Mouse (Mus musculus) lung, postnatal 14 days (tissue): Measurements from ENCODE around the gene Fkbp6.
"Not testable (repeated sequence)": the region's sequence is repeated elsewhere in the genome, so short reads cannot be mapped to it uniquely, and the experiment has no call there.

Experiments
- DNase-seq: peaks from one replicate; pipeline ENCODE4 v3.0.0; 2021

Gene Fkbp6

DNA sequence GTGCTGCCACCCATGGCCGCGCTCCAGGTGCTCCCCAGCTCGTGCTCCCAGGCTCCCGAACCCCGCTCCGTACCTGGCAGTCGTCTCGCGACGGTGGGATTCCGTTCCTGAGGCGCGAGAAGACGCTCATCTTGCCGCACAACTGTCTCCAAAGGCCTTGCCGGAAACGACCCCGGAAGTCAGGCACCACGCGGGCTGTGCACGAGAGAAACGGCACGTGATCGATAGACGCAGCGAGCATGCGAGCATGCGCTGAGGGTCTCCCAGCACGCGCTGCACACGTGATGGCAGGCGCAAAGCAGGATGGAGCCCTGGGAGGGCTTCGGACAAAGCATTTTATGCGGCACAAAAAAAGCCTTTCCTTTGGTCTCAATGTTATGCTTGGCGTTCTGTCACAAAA, at the start of gene Fkbp6:
Gene Fkbp6 (minus strand): TSS at position 183 of the 400 bp plus-strand sequence.
- no peak for DNase-seq

DNA sequence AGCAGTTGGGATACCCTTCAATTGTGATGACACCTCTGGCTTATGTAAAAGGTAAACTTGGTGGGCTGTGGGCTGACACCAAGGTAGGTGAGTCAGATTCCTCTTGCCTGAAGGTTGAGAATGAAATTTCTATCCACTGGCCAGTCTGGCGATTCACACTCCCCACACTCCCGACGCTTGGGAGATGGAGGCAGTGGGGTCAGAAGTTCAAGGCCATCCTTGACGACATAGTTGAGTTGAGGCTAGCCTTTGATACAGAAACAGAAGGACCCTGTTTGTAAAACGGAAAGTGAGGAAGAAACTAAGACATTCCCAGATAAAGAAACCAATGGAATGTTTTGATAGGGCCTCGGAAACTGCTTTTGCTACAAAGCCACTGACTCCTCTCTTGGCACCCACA, 49.5 kb upstream of the Fkbp6 start:
- no peak for DNase-seq

DNA sequence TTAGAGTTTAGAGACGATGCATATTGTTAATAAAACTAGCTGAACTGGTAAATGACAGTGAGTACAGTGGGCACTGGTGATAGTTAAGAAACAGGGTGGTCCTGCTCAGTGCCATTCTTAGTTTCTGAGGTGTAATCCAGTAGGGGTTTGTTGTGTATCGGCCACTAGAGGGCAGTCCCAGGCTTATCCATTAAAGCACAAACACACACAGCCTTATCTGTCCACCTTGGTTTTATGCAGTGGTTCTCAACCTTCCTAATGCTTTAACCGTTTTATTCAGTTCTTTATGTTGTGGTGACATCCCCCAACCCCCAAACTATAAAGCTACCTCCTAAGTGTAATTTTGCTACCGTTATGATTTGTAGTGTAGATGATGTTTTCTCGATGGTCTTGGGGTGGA, 46.0 kb upstream of the Fkbp6 start:
- peak; percentile 56 for DNase-seq

DNA sequence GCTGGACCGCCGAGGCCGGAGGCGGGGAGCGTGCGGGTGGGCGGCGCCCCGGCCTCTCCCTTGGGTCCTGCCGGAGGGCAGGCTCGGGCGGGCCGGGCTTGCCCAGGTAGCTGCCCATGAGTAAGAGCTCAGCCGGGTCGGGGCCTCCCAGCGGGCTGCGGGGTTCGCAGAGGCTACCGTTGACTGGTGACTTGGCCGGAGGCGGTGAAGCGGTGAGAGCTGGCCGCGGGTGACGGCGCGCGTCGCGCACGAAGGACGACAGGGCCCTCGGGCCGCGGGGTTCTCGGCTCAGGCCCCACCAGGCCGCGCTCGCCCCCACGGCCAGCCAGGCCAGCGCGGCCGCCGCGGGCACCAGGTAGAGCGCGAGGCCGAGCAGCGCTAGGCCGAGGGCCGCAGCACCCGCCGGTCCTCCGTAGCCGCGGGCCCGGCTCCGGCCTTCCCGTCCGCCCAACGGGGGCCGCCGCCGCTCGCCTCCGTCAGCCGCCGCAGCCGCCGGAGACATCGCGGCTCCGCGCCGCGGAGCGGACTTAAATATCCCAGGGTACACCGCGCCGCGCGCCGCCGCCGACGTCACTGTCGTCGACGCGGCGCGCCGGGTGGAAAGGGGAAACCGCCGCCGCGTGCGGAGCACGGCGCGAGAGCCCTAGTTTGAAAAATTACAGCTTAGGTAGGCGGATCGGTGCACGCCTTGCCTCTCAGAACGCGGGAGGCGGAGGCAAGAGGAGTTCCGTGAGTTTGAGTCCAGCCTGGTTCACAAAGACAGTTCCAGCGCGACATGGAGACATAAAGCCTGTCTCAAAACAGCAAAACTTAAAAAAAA, 44.4 kb upstream of the Fkbp6 start, which contains the start of gene Pom121:
Gene Pom121 (minus strand): TSS at position 543 of the 820 bp plus-strand sequence.
- peak; percentile 83 for DNase-seq

DNA sequence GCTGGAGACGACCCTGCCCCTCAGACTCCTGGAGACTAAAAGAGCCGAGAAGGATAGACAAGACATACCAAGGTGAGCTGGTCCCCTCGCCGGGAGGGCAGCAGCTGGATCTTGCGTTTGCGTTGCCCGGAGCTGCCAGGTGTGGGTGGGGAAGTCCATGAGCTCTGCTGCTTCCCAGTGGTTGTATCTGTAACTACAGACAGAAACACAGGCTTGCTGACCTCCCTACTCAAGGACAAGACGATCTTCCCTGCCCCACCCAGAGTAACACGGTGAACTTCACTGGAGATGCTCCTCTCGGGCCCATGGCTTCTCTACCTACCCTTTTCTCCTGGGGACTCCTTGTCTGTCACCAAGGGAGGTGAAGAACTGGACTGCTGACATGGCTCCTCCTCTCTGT, 33.9 kb upstream of the Fkbp6 start:
- no peak for DNase-seq

DNA sequence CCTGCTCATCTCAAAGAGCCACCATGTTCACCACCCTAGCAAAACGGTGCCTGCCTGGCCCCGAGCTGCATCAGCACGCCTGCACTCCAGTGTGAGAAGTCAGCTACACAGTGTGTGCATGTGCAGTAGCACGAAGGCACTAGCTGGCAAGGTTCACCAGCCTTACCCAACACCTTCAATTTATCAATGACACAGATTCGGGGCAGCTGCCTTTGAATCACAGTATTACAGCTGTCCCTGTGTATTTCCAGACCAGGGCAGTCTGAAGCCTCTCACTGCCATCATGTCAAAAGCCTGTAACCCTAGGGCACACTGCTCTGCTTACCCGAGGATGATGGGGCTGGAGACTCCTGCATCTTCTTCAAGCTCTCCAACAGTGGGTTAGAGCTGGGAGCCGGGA, 32.9 kb upstream of the Fkbp6 start:
- DNase-seq: no peak

DNA sequence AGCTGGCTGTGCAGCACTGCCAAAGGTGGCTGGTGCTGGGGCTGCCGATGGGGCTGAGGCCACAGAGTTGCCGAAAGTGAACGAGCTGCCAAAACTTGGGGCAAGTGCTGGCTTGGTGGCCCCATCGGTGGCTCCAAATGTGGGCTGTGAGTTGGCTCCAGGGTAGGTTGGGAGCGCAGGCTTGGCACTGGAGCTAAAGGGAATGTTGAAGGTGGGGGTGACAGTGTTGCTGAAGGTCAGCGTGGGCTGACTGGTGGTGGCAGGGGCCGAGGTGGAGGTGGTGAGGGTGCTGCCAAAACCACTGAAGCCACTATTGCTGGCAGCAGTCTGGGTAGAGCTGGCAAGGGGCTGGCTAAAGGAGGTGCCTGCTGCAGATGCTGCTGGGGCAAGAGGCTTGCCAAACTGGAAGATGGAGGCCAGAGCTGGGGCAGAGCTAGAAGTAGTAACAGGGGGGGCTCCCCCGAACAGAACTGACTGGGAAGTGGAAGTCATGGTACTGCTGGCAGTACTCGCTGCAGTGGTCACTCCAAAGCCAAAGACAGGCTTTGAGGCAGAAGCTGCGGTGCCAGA, 31.6 kb upstream of the Fkbp6 start:
- no peak for DNase-seq

DNA sequence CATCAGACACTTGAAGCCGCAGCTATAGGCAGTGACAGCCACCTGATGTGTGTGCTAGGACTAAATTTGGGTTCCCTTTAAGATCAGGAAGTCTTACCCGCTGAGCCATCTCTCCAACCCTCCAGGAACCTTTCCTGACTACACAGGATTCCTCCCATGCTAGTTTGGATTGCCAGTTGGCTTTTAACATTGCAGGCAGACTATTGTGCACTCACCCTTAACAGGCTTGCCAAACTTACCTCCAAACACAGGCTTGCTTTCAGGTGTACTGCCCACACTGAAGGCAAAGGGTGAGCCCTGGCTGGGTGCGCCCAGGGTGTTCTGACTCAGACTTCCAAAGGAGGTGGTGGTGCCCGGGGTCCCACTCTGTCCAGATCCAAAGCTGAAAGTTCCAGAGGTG, 30.8 kb upstream of the Fkbp6 start:
- no peak for DNase-seq

DNA sequence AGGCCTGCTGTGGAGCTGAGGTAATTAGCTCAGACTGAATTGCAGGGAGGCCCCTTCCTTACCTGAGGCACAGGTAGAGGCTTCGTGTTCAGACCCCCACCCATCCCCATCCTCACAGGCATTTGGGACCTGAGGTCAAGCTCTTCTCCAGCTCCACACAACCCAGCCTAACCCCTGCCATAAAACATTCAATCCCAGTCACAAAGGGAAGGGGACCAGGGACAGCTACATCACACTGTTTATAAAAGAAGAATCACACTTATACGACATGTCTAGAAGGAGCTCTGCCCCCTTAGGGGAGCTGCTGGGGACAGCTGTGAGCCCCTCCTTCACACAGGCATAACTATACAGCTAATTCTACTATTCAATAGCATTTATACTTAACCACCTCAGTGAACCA, 26.5 kb upstream of the Fkbp6 start:
- DNase-seq: no peak

DNA sequence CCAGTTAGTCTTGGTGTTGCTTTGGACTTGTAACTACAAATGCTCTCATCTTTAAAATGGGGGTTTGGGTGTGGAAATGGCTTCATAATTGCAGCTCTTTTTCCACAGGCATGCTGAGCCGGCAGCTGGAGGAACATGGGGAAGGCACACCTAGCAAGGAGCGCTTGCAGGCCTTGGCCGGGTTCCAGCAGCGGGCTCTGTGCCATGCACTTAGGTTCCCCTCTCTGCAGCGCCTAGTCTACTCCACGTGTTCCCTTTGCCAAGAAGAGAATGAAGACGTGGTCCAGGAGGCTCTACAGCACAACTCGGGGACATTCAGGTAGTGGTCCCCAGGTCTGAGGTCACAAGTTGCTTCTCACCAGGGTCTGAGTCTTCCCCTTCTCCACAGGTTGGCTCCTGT, 25.3 kb upstream of the Fkbp6 start:
- DNase-seq: peak; percentile 56

DNA sequence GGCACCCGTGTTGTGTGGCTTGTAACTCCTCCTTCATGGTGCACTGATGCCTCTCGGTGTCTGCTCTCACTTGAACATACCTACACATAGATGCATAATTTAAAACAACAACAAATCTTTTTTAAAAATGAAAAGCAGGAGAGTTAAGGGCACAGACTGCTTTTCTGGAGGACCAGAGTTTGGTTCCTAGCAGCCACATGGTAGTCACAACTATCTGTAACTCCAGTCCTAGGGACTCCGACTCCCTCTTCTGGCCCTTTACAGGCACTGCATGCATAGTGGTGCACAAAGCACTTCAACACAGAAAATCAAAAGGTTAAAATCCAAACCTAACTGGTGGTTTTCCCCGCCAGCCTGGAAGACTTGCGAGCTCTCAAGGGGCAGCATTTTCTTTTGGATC, 23.8 kb upstream of the Fkbp6 start:
- DNase-seq: no peak

DNA sequence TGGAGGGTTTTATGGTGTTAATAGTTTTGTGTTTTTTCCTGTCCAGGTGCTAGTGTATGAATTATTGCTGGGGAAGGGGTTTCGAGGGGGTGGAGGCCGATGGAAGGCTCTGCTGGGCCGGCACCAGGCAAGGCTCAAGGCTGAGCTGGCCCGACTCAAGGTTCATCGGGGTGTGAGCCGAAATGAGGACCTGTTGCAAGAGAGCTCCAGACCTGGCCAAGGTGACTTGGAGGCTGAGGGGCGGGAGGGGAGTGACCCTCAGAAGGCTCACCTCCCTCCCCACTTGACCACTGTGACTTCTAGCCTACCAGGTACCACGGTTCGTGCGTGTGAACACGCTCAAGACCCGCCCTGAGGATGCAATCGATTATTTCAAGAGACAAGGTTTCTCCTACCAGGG, 21.4 kb upstream of the Fkbp6 start:
- no peak for DNase-seq

DNA sequence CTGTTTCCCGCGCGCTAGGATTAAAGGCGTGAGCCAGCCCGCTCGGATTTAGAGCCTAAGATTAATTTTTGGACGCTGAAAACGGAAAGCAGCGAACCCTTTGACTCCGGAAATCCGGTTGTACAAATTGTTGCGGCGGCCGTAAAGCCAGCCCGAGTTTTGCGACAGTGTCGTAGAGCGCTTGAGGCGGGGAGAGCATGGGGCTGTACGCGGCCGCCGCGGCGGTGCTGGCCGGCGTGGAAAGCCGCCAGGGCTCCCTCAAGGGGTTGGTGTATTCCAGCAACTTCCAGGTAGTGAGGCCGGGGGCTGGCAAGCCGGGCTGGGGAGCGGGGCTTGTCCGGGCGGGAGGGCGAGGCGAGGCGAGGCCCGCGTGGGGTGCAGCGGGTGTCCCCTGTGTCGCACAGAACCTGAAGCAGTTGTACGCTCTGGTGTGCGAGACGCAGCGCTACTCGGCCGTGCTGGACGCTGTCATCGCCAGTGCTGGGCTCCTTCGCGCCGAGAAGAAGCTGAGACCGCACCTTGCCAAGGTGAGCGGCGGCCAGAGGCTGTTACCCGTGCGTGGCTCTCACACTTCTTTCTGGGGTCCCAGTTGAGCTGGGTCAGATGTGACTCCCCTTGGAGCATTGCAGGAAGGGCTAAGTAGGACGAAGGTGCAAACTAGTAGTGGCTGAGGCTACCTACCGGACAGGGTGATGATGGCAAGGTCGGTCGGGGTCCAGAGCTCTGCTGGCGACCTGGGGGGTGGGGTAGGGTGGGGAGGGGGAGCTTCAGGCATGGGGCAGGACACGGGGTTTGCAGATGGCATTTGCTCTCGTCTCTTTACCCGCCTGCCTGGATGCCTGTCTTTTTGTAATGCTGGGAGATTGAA, 20.2 kb upstream of the Fkbp6 start, which contains the start of gene Nsun5:
Gene Nsun5 (plus strand): TSS at position 167 of the 868 bp plus-strand sequence.
- peak; percentile 98 for DNase-seq

DNA sequence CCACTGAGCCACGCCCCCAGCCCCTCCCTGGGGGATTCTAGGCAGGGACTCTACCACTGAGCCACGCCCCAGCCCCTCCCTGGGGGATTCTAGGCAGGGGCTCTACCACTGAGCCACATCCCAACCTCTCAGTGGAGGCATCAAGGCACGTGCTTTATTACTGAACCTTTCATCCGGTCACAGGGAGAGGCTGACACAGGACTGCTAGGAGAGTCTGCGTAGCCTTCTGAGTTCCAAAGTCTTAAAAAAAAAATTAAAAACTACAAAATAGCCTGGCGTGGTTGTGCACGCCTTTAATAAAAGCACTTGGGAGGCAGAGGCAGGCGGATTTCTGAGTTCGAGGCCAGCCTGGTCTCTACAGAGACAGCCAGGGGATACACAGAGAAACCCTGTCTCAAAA, 19.4 kb upstream of the Fkbp6 start:
- DNase-seq: not testable (repeated sequence)

DNA sequence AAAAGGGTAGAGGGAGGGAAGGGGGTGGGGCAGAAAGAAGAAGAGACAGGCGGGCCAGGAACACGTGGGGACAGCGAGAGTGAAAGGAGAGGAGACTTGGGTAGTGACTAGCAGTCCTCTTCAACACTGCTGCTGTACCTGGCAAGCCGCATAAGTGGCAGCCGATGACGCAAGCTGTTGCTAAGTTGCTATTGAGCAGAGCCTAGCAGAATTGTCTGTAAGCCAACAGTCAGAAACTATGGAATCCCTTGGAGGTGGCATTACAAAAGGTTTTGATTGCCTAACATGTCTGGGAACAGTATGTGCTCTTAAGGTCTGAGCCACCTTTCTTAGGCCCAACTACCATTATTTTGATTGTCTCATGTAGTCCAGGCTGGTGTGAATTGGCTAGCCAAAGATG, 18.5 kb upstream of the Fkbp6 start:
- DNase-seq: peak; percentile 22

DNA sequence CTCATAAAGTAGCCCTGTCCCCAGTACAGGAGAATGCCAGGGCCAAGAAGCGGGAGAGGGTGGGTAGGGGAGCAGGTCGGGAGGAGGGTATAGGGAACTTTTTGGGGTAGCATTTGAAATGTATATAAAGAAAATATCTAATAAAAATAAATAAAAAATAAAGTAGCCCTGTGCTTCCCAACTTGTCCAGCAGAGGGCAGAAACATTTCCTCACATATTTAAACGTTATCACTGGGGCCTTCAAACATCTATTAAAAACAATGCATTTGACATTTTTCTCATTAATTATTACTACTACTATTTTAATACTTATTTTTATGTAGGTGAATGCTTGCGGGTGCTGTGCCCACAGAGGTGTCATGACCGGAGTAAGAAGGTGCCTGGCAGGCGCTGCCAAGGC, 18.0 kb upstream of the Fkbp6 start:
- DNase-seq: no peak

DNA sequence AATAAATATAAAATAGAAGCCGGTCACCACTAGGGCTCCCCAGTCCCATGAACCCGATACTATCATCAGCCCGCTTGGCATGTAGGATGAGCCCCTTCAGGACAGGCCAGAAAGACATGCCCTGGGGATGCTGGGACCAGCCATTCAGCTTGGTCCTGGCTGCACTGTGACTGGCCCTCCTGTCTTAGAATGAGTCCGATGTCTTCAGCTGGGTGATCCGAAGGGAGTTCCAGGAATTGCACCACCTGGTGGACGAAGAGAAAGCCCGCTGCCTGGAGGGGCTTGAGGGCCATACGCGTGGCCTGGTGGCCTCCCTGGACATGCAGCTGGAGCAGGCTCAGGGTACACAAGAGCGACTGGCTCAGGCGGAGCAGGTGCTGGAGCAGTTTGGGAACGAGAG, 13.7 kb upstream of the Fkbp6 start:
- DNase-seq: peak; percentile 22

DNA sequence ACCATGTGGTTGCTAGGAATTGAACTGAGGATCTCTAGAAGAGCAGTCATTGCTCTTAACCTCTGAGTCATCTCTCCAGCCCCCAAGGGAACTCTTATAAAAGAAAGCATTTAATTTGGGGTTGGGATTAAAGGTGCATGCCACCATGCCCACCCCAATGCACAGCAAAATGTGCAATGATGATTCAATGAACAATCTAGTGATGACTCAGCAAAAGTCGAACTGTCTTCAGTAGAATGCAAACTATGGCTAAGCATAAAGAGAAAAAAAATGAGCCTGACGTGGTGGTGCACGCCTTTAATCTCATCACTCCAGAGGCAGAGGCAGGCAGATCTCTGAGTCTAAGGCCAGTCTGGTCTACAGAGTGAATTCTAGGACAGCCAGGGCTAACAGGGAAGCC, 12.7 kb upstream of the Fkbp6 start:
- no peak for DNase-seq

DNA sequence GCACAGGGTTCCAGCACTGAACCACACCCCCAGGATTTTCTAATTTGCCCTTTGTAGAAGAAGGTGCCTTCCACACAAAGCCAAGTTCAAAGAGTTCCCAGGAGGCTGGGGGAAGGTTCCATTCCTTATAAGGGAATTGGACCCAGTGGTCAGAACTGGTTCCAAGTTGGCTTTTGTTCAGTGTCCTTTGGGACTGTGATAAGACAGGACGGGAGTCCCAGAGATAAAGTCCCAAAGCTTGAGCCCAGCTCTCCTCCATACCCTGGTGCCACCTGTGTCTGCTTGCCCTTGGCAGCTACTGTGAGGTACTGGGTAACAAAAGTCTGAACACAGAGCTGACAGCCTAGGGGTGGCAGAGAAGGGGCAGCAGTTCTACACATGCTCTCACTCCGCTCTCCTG, 9.9 kb upstream of the Fkbp6 start:
- no peak for DNase-seq

DNA sequence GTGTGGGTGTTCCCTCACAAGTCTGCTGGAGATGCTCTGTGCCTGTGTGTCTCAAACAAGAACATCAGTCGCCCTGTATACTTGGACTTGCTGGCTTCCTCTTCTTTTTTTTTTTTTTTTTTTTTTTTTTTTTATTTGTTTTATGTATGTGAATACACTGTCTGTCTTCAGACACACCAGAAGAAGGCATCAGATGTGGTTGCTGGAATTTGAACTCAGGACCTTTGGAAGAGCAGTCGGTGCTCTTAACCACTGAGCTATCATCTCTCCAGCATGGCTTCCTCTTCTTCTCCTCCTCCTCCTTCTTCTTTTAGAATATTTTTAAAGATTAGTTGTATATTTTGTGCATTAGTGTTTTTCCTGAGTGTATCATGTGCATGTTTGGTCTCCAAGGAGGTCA, 7.7 kb upstream of the Fkbp6 start:
- DNase-seq: peak; percentile 51

DNA sequence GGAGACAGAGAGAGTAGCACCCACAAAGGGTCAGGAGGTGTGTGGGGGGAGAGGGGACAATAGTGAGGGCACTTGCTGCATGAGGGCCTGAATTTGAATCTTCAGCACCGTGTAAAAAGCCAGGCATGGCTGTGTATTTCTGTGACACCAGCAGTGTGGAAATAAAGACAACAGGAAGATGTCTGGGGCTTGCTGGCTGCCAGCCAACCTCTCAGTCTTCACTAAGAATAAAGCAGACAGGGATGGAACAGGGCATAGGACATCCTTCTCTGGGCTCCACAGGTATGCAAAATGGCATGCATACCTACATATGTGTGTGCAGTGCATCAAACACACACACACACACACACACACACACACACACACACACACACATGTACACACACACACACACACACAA, 6.2 kb upstream of the Fkbp6 start:
- no peak for DNase-seq

DNA sequence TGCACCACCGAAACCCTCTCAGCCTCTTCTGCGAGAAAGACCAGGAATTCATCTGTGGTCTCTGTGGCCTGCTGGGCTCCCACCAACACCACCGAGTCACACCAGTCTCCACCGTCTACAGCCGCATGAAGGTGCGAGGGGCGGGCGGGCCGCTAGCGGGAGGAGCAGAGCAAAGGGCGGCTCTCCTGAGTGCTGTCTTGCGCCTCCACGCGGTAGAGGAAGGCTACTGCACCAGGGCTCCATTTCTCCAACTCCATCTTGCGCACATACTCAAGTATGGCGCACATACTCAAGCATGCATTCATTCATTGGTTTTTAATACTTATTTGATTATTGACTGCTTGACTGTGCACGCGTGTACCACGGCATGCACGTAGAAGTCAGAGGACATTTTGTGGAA, 3.7 kb upstream of the Fkbp6 start:
- DNase-seq: no peak

DNA sequence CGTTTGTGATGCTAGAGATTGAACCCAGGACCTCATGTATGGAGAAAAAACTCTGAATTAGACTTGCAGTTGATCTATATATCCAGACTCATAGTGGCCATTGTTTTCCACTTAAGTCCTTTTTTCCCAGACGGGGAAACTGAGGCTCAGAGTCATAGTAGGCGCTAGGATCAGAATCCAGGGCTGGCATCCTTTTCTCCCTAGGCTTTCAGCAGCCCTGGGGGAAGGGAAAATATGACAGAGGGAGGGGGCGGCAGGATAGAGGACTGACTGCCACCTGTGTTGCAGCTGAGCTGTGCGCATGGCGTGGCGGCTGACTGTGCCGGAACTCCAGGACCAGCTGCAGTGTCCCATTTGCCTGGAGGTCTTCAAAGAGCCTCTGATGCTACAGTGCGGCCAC, 3.2 kb upstream of the Fkbp6 start, which contains the start of gene Trim50:
Gene Trim50 (plus strand): TSS at position 301 of the 400 bp plus-strand sequence.
- no peak for DNase-seq

DNA sequence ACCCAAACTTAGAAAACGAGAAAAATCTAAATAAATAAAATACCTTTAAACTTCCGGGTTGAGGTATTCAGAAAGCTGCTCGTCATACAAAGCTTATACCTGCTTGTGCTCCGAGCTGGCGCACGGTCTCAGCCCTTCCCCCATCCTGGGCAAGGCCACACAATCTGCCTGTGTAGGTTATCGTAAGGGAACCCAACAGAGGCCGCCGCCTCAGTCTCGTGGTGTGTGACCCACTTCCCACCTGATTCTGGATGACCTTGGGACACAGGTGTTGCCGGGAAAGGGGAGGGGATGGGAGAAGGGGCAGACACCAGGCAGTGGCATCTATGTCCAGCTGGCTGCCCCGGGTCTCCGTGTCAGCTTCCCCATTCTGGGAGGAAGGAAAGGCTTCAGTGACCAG, 1.8 kb upstream of the Fkbp6 start:
- no peak for DNase-seq
